Mouse (Mus musculus) fibroblast of lung, adult 2 months (primary cell): ENCODE results near the gene Bcl2l13.

Experiments used
- DNase-seq: peaks from one replicate; pipeline ENCODE4 v3.0.0-alpha.2; 2011; ENCODE audit warnings: low read depth

The Bcl2l13 gene

DNA sequence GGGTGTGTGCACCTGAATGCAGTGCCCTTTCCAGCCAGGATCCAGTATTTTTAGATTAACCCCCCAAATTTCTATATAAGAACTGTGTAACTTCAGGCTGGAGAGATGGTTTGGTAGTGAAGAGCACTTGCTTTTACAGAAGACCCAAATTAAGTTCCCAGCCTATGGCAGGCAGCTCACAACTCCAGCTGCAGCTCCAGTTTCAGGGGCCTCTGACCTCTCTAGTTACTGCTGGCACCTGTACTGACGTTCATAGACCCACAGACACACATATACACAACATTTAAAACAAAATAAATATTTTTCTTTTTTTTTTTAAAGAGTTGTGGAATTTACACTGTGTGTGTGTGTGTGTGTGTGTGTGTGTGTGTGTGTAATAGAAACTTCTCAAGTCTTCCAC, 93.4 kb downstream of the Bcl2l13 start:
- DNase-seq, result no peak

- no peak for DNase-seq
Observed at GRCm38 (mm10) chr6:120930450-120931306, 94.7 kb downstream of the Bcl2l13 start.

- no peak for DNase-seq
Observed at GRCm38 (mm10) chr6:120932597-120932996, 96.6 kb downstream of the Bcl2l13 start.

GRCm38 (mm10) chr6:120933670-120934069, 97.7 kb downstream of the Bcl2l13 start:
- DNase-seq, result no peak

- DNase-seq, result no peak
Observed at GRCm38 (mm10) chr6:120934176-120934575, 98.2 kb downstream of the Bcl2l13 start.

DNA sequence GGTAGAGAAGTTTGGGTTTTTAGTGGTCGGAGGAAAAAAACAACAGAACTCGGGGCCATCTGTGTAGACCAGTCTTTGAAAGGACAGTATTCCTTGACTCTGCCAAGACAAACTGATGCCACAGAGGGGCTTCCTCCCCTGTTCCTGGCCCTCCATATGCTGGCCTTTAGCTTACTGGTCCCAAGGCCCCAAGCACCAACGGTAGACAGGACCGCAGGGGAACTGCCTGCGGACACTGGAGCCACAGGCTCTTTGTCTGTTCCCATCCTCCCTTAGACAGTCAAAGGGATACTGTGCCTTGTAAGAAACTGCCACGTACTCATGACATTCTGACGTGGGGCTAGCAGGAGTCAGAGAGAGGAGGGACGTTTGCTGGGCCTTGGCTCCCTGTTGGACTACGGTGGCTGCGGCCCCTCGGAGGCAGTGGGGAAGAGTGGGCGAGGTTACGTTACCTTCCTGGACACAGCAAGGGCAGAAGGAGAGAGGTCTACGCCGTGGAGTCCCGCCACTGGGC, 101.1 kb downstream of the Bcl2l13 start:
- no peak for DNase-seq

DNA sequence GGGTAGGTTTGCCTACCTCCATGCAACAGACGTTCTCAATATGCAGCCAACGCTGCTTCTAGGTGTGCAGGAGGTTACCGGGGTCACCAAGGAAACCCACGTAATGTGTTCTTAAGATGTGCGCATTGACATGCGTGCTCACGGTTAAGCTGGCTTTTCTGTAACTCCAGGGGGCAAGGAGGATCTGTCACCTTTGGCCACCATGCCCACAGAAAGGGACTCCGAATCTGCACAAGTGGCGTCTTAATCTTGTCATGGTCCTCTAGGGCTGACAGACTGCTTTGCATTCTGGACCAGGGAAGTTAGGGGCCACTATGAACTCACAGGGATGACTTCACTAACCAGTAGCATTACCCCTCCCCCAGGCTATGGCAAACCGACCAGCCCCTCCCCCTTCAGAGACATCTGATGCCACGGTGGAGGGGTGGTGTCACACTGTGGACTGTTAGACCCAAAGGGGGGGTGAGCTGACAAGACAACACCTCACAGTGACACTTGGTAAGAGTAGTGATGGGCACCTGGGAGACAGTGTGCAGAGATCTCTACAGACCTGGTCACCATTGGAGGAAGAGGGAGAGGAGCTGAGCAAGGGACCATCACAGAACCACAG, 102.1 kb downstream of the Bcl2l13 start:
- no peak for DNase-seq

GRCm38 (mm10) chr6:120938763-120939450, 102.9 kb downstream of the Bcl2l13 start:
- DNase-seq, result no peak

- DNase-seq, result no peak
Observed at GRCm38 (mm10) chr6:120939783-120940182, 103.8 kb downstream of the Bcl2l13 start.

DNA sequence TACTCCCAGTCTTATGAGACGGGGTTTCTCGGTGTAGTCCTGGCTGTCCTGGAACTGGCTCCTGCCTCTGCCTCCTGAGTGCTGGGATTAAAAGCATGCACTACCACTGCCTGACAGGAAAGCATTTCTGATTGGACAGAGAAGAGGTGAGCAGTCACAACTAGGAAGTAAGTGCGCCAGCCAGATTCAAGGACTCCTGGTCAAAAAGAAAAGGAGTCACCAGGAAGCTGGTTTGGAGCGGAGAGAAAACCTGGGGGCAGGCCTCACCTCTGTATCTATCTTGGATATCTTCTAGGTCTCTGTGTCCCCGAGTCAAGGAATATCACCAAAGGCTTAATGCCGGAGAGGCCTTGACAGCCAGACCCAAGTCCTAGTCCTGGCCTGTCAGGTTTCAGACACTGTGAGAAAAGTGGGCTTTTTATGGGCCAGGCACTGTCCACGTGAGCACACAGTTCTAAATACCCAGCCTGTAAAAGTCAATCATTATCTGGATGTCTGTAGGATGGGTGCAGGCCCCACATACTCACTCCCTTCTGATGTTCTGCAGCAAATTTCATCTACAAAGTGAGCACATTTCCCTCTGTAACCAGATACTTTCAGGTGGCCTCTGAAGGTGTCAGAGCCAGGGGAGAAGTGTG, 104.6 kb downstream of the Bcl2l13 start:
- DNase-seq, result no peak

GRCm38 (mm10) chr6:120941084-120941481, 105.1 kb downstream of the Bcl2l13 start:
- no peak for DNase-seq

DNA sequence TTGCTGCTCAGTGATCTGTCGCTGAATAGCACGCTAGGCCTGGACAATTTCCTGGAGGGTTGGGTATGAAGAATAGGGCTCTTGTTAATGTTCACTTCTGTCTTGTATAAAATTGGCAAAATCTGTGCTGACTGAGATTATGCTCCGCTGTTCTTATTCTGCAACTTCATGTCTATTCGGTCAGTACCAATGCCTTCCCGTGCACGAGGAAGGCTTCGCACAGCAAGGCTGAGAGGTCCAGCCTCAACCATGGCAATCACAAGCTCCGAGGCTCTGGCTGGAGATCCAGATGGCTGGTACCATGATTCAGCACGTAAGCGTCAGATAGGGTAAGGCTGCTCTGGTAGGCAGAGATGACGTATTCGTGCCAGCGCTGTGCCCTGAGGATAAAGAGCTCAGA, 105.6 kb downstream of the Bcl2l13 start:
- DNase-seq, result no peak
